Mouse (Mus musculus) fat pad, adult 2 months (tissue): ENCODE measurements around the gene Frmd4a.

ENCODE experiments used
- DNase-seq: peaks from one replicate; pipeline ENCODE4 v3.0.0-alpha.2; 2011; ENCODE audit warnings: low read depth, low spot score; ENCODE audit errors: extremely low read depth

Gene Frmd4a

GRCm38 (mm10) chr2:4131216-4131615 is 113.7 kb downstream of the Frmd4a start:
- no peak for DNase-seq

GRCm38 (mm10) chr2:4137493-4137892 is 120.0 kb downstream of the Frmd4a start:
- DNase-seq, result no peak

- DNase-seq, result no peak
These were observed 124.9 kb downstream of the Frmd4a start for GRCm38 (mm10) chr2:4142221-4142950.

- no peak for DNase-seq
These were observed 126.9 kb downstream of the Frmd4a start for GRCm38 (mm10) chr2:4144424-4144823.

- DNase-seq, result no peak
These were observed 135.1 kb downstream of the Frmd4a start for GRCm38 (mm10) chr2:4152521-4153040.

GRCm38 (mm10) chr2:4153131-4153631 is 135.7 kb downstream of the Frmd4a start:
- no peak for DNase-seq

GRCm38 (mm10) chr2:4154036-4154653 is 136.6 kb downstream of the Frmd4a start:
- no peak for DNase-seq

- DNase-seq, result no peak
These were observed 137.1 kb downstream of the Frmd4a start for GRCm38 (mm10) chr2:4154654-4155047.

- no peak for DNase-seq
These were observed 137.9 kb downstream of the Frmd4a start for GRCm38 (mm10) chr2:4155406-4155805.

- DNase-seq, result no peak
These were observed 139.0 kb downstream of the Frmd4a start for GRCm38 (mm10) chr2:4156511-4156910.

GRCm38 (mm10) chr2:4157396-4157795 is 139.9 kb downstream of the Frmd4a start:
- DNase-seq, result no peak

- no peak for DNase-seq
These were observed 142.2 kb downstream of the Frmd4a start for GRCm38 (mm10) chr2:4159574-4160203.

- DNase-seq, result no peak
These were observed 148.7 kb downstream of the Frmd4a start for GRCm38 (mm10) chr2:4166191-4166590.

- no peak for DNase-seq
These were observed 149.6 kb downstream of the Frmd4a start for GRCm38 (mm10) chr2:4167131-4167530.

GRCm38 (mm10) chr2:4169726-4170125 is 152.2 kb downstream of the Frmd4a start:
- no peak for DNase-seq

GRCm38 (mm10) chr2:4170189-4170588 is 152.7 kb downstream of the Frmd4a start:
- no peak for DNase-seq

- DNase-seq, result no peak
These were observed 167.5 kb downstream of the Frmd4a start for GRCm38 (mm10) chr2:4184991-4185390.

- DNase-seq, result no peak
These were observed 170.0 kb downstream of the Frmd4a start for GRCm38 (mm10) chr2:4187521-4187920.

GRCm38 (mm10) chr2:4188303-4188702 is 170.8 kb downstream of the Frmd4a start:
- no peak for DNase-seq

- DNase-seq, result no peak
These were observed 172.8 kb downstream of the Frmd4a start for GRCm38 (mm10) chr2:4190345-4190744.

GRCm38 (mm10) chr2:4190995-4191394 is 173.5 kb downstream of the Frmd4a start:
- DNase-seq, result no peak

GRCm38 (mm10) chr2:4193206-4193605 is 175.7 kb downstream of the Frmd4a start:
- DNase-seq, result no peak
